Mouse (Mus musculus) gastrocnemius, adult 18-20 months (tissue): ENCODE measurements at regions not wholly inside any gene's neighbourhood (a gene's known extent, or its start where the extent isn't known, plus 50 kb on each side); places are given as distances from the start of the nearest gene placed in this dataset.
A peak's percentile ranks its signal among the peaks of the same experiment; 100 is the strongest.

Experiments
- DNase-seq: peaks from one replicate; pipeline ENCODE4 v3.0.0; 2021; ENCODE audit warnings: low spot score

GRCm38 (mm10) chr1:121842381-121843075, 274.7 kb upstream of the Ddx18 start:
- DNase-seq: no peak

DNA sequence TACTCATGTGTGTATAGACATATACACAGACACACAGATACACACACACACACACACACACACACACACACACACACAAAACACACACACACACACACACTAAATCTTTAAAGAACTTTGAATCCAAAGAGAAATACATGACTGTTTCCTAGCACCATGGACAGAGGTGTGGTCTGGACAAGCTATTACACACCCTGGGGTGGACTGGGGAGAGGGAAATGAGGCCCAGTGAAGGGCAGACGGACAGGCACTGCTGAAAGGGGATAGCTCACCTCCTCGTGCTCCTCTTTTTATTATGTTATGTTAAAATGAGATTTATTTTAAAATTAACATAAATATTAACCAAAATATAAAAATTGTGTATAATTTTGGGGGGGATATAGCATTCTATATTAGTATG, 265.8 kb upstream of the Ddx18 start:
- DNase-seq: no peak

- DNase-seq: no peak
These were observed 262.5 kb upstream of the Ddx18 start for GRCm38 (mm10) chr1:121830242-121830641.

DNA sequence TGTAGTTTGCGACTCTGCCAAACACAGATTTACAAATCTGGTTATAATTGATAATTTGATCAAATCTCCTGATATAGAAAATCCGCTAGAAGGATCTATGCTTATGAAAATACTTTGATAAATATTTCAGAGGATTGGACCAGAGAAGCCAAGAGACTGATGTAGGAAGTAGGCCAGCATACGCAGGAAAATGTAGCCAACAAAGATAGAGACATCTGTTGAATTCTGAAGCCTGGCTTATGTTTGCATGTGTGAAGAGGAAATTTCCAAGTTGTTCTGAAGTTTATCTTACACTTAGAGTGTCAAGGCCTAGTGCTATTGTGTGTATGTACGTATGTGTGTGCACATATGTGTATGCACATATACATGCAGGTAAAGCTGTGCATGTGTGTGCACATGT, 255.2 kb upstream of the Ddx18 start:
- no peak for DNase-seq

- no peak for DNase-seq
These were observed 235.5 kb upstream of the Ddx18 start for GRCm38 (mm10) chr1:121803338-121803737.

DNA sequence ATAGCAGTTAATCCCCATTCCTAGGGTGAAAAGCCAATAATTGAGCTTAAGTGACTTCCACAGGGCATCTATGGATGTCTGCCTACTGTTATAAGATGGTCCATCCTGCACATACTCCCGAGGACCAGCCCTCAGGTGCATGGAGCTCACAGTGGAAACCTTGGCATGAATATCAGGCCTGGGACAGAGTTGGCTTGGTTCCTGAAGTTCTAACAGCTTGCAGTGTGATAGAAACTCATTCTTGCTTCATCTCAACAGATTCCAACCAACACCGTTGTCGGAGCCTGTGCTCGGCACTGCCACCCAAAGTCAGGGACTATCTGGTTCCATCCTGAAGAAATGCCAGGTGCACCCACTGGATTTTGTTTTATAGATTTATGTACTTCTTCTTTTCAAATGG, 234.7 kb upstream of the Ddx18 start:
- no peak for DNase-seq

DNA sequence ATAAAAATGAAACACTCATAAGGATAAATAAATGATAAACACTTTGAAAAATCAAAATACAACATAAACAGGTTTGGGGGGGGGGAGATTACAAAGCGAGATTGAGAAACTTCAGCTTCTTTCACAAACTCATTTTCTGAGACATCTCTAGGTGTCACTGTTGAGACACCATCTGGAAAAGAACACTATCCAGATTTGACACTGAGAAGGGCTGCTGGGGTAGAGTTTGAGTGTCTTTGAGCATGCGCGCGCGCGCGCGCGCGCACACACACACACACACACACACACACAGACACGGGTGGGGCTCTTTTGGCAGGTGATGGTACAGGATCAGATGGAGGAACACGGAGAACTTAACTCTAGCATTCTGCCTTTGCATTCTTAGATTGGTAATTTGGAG, 230.7 kb upstream of the Ddx18 start:
- DNase-seq: no peak

GRCm38 (mm10) chr1:121795024-121795786, 227.4 kb upstream of the Ddx18 start:
- DNase-seq: no peak

GRCm38 (mm10) chr1:121785631-121786030, 217.8 kb upstream of the Ddx18 start:
- no peak for DNase-seq

DNA sequence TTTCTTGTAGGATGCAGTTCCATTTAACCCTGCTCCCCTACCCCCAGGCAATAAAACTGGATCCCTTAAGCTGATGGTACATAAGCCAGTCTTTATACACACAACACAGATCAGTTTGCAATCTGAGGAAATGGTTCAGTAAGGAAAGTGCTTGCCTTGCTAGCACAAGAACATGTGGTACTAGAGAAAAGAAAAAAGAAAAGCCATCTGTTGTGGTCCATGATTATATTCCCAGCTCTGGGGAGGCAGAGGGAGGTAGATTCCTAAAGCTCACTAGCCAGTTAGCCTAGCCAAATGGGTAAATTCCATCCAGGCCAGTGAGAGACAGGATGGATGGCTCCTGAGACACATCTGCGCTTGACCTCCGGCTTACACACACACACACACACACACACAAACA, 206.2 kb upstream of the Ddx18 start:
- no peak for DNase-seq

- no peak for DNase-seq
These were observed 203.7 kb upstream of the Ddx18 start for GRCm38 (mm10) chr1:121771444-121771843.

- no peak for DNase-seq
These were observed 203.1 kb upstream of the Ddx18 start for GRCm38 (mm10) chr1:121770936-121771335.

- no peak for DNase-seq
These were observed 192.3 kb upstream of the Ddx18 start for GRCm38 (mm10) chr1:121760086-121760485.

- DNase-seq: no peak
These were observed 177.4 kb upstream of the Ddx18 start for GRCm38 (mm10) chr1:121745181-121745580.

- no peak for DNase-seq
These were observed 167.4 kb upstream of the Ddx18 start for GRCm38 (mm10) chr1:121735113-121735719.

DNA sequence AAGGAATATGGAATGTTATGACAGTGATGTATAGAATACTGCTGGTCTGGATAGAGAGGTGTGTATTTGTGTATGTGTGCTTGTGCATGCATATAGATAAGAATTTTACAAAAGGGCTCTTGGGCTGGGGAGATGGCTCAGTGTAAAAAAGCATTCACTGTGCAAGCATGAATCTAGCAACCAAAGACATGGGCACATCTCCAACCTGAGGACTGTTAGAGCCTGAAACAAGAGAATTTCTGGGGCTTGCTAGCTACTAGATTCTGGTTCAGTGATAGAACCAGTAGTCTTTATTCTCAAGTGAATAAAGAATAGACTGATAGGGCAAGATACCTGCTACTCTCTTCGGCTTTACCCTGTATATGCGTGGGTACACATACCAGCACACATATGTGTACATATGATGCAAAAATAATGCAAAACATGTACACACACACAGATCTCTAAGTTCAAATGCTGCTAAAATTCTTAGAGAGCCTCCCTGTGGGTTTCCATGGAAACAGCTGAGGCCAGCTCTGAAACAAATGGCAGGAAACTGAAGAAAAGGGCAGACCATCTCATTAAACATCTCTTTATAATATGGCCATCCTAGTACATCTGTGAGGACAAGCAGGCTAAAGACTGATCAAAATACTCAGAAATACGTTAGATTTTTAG, 166.8 kb upstream of the Ddx18 start:
- DNase-seq: no peak

DNA sequence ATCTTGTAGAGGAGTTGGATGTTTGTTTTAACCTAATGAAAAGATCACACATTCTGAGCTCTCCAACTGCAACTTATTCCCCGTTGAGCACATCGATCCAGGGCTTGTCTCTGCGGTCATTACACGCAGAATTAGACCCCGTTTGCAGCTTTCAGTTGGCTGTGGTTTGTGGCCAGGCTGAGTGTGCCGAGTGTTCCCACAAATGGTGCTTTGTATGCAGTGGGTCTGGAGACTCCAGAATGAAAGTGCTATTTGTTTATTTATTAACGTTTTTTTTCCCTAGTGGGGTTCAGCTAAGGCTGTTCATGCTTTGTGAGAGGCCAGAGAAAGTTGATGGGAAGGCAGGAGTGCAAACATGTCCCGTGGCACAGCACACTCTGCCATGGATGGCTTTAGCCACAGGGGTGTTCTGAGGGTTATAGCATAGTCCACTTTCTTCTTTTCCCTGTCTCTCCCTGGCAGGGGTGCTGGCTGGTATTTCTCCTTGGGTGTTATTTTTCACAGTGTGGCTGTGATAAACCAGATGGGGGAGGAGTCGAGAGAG, 141.6 kb upstream of the Ddx18 start:
- DNase-seq: no peak

DNA sequence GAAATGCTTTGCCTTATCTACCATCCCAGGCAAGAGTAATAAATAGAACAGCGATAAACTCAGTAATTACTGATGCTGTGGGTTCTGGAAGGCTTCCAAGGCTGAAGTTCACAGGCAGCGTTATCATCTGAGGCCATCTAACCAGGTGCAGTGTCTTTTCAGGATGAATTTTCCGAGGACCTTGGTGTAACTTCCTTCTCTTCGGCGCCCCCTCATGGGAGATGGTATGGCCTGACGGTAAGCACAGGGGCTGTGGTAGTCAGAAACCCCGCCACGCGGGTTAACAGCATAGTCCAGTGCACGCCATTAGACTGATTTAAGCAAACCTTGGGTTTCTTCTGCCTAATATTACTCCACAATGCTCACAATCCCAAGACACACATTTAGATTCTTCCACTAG, 140.5 kb upstream of the Ddx18 start:
- no peak for DNase-seq

GRCm38 (mm10) chr1:121701826-121702225, 134.0 kb upstream of the Ddx18 start:
- DNase-seq: no peak

DNA sequence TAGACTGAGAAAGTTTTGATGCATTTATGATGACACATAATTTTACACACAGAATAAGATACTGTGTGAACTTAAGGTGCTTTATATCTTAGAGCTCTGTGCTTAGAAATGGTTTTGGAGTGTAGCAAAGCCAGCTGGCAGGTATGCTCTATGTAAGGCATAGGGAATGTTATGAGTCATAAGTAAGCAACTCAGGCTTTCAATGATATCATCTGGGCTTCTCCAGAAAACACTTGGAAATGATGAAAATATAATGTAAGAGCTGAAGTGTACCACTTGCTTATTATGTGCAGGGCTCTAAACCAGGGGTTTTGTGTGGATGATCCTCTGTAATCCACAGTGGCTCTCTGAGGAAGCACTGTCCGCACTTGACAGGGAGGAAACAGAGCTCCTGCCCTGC, 86.1 kb upstream of the Ddx18 start:
- DNase-seq: no peak

- no peak for DNase-seq
These were observed 82.3 kb upstream of the Ddx18 start for GRCm38 (mm10) chr1:121650071-121650470.

DNA sequence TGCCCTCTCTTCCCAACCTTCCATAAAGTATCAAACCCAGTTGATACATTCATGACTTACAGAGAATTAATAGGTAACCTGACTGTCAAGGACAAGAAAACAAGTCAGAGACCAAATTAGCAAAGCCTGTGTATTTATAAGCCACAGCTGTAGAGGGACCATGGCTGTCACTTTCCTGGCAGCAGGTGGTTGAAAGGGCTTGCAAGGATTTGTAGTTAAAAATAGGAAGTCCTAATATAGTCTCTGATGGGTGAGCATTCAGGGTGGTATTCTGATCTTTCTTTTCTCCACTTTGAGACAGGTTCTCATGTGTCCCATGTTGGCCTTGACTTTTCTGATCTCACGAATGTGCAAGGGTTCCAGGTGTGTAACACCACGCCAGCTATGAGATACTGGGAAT, 63.7 kb upstream of the Ddx18 start:
- DNase-seq: peak; percentile 17
